Mouse (Mus musculus) cerebellum, adult 2 months (tissue): ENCODE data around the gene Diaph3.

ENCODE experiments used
- CTCF ChIP-seq: fragments of 200-500 bp; IDR thresholded peaks from 2 replicates; pipeline ENCODE4 v1.5.1; 2011; ENCODE audit warnings: low read depth, mild to moderate bottlenecking, control low read depth, low read length, moderate library complexity, borderline replicate concordance; ENCODE audit not compliant: insufficient read depth
- POLR2A ChIP-seq: fragments of 200-500 bp; IDR thresholded peaks from 2 replicates; pipeline ENCODE4 v1.6.1; 2011; ENCODE audit warnings: low read length, control low read depth, borderline replicate concordance; ENCODE audit not compliant: insufficient read depth

GRCm38 (mm10) chr14:86951169-86951568 lies 189.9 kb downstream of the Diaph3 start:
- TF ChIP-seq CTCF = no peak
- no peak for TF ChIP-seq POLR2A
